Mouse (Mus musculus) midbrain, embryonic 15.5 days (tissue): ENCODE results near the gene Rpp21. TPM values are rescaled to one million over a fixed set of nuclear protein-coding genes. Genes with fewer than 3 reads are reported as not detected.
A peak's percentile ranks its signal among the peaks of the same experiment; 100 is the strongest.
"Not testable (repeated sequence)": the region's sequence is repeated elsewhere in the genome, so short reads cannot be mapped to it uniquely, and the experiment has no call there.

Source experiments
- ATAC-seq: fragments of 200-750 bp; cut with Nextera tagmentation; replicated peaks from 2 replicates; pipeline ENCODE4 v1.8.0; 2017; ENCODE audit warnings: moderate TSS enrichment
- H3K27ac ChIP-seq: fragments of 300-500 bp; sonication (generic); 2 replicates; pipeline ENCODE4 v1.5.1; 2015; ENCODE audit warnings: mild to moderate bottlenecking, inconsistent platforms
- H3K27me3 ChIP-seq: fragments of 300-500 bp; sonication (generic); replicated peaks from 2 replicates; pipeline ENCODE4 v1.6.1; 2015; ENCODE audit warnings: inconsistent platforms
- H3K36me3 ChIP-seq: fragments of 300-500 bp; sonication (generic); replicated peaks from 2 replicates; pipeline ENCODE4 v1.6.1; 2015; ENCODE audit warnings: inconsistent platforms
- H3K4me1 ChIP-seq: fragments of 300-500 bp; sonication (generic); 2 replicates; pipeline ENCODE4 v1.6.1; 2015; ENCODE audit warnings: inconsistent platforms
- H3K4me2 ChIP-seq: fragments of 300-500 bp; sonication (generic); 2 replicates; pipeline ENCODE4 v1.6.1; 2015; ENCODE audit warnings: inconsistent platforms, mild to moderate bottlenecking, moderate library complexity
- H3K4me3 ChIP-seq: fragments of 300-500 bp; sonication (generic); 2 replicates; pipeline ENCODE4 v1.5.1; 2015; ENCODE audit warnings: mild to moderate bottlenecking, inconsistent platforms
- H3K9ac ChIP-seq: fragments of 300-500 bp; sonication (generic); 2 replicates; pipeline ENCODE4 v1.6.1; 2015; ENCODE audit warnings: mild to moderate bottlenecking, inconsistent platforms
- H3K9me3 ChIP-seq: fragments of 300-500 bp; sonication (generic); 2 replicates; pipeline ENCODE4 v1.6.1; 2016; ENCODE audit warnings: inconsistent platforms
- WGBS: fragments of 180-500 bp; shearing (Covaris S2); methylation state at CpG from one replicate; pipeline ENCODE4 v1.1.7; 2015; ENCODE audit warnings: mixed read lengths; 5-methylcytosine and 5-hydroxymethylcytosine counted together
- polyA plus RNA-seq: library from polyadenylated mRNA; unstranded; fragments of >200 nt; fragmentation: Nextera tagmentation; extraction: Ambion mirVana; gene quantifications from 2 replicates; pipeline ENCODE4 v1.2.1, GENCODE M21; 2015

Rpp21 gene
- polyA plus RNA-seq, 1 experiment from 2014 or later = 138 TPM

DNA sequence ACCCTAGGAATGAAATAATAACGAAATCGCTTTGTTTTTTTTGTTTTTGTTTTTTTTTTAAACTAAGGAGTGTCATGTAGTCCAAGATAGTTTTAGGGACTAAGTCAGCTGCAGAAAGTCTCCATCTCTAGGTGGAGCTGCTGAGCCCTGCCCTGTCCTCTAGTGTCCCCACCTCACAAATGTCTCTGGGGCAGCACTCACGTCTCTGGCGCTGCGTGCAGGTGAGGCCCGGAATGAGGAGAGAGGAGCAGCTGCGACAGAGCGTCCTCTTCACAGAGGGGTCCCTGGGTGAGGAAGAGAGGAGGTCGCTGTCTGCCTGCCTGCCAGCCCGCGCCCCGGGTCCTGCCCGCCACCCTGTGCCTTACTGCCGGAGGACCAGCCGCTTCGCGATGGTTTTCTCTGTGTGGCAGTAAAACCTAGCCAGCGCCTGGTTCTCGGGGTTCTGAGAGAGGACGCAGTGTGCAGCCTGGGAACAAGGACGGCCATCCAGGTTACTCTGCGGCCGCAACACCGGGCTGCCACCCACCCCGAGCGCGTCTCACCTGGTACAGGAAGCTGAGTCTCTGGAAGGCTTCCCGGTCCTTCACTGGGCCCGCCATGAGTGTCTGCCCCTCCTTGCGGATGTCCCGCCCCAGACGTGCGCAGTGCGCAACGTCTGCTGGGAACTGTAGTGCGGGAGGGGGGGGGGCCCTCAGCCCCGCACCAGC, 475 bp downstream of the Rpp21 start:
- peak overlapping the region; percentile 64 for H3K4me3 ChIP-seq
- H3K9ac ChIP-seq = peak overlapping the region; percentile 89
- peaks cover 34% of the 10 kb centered on the region for H3K36me3 ChIP-seq
- peak; percentile 98 for ATAC-seq
- peak overlapping the region; percentile 53 for H3K4me2 ChIP-seq
- 0 out of 2 replicates have a peak, but pooled peaks cover 4% of the 10 kb centered on the region for H3K27me3 ChIP-seq
- peaks cover 10% of the 10 kb centered on the region for H3K4me1 ChIP-seq
- H3K27ac ChIP-seq = peak overlapping the region; percentile 85
- H3K9me3 ChIP-seq = no peaks in the 10 kb centered on the region
- WGBS = under 1% methylated on average over 37 of the region's 37 CpGs

GRCm38 (mm10) chr17:36253087-36253600, 4.7 kb downstream of the Rpp21 start:
- H3K4me1 ChIP-seq = peaks cover 10% of the 10 kb centered on the region
- H3K4me2 ChIP-seq = no peak overlapping the region
- H3K4me3 ChIP-seq = no peak overlapping the region
- no peak for ATAC-seq
- H3K27me3 ChIP-seq = peaks cover 17% of the 10 kb centered on the region
- no peaks in the 10 kb centered on the region for H3K9me3 ChIP-seq
- H3K27ac ChIP-seq = no peak overlapping the region
- H3K9ac ChIP-seq = no peak overlapping the region
- WGBS = 74% methylated on average over 6 of the region's 6 CpGs
- H3K36me3 ChIP-seq = no peaks in the 10 kb centered on the region

GRCm38 (mm10) chr17:36252250-36252876, 5.5 kb downstream of the Rpp21 start:
- no peak; the same call in 1 of the 2 replicates for ATAC-seq
- H3K4me2 ChIP-seq = peak overlapping the region; percentile 37
- WGBS = 12% methylated on average over 25 of the region's 25 CpGs
- H3K4me3 ChIP-seq = peak overlapping the region; percentile 18
- no peaks in the 10 kb centered on the region for H3K36me3 ChIP-seq
- no peak overlapping the region for H3K9ac ChIP-seq
- H3K9me3 ChIP-seq = no peaks in the 10 kb centered on the region
- peaks cover 19% of the 10 kb centered on the region for H3K27me3 ChIP-seq
- H3K27ac ChIP-seq = no peak overlapping the region
- peaks cover 7% of the 10 kb centered on the region for H3K4me1 ChIP-seq

GRCm38 (mm10) chr17:36248886-36249285, 9.0 kb downstream of the Rpp21 start:
- Histone ChIP-seq H3K9ac (no peak overlapping the region), H3K9me3 (no peaks in the 10 kb centered on the region), H3K4me3 (no peak overlapping the region), H3K4me1 (no peaks in the 10 kb centered on the region), H3K27me3 (peaks cover 19% of the 10 kb centered on the region), H3K36me3 (no peaks in the 10 kb centered on the region), H3K4me2 (peak overlapping the region; percentile 19; the same call in 1 of the 2 replicates), H3K27ac (no peak overlapping the region)
- ATAC-seq = no peak
- 32% methylated on average over 33 of the region's 33 CpGs for WGBS

DNA sequence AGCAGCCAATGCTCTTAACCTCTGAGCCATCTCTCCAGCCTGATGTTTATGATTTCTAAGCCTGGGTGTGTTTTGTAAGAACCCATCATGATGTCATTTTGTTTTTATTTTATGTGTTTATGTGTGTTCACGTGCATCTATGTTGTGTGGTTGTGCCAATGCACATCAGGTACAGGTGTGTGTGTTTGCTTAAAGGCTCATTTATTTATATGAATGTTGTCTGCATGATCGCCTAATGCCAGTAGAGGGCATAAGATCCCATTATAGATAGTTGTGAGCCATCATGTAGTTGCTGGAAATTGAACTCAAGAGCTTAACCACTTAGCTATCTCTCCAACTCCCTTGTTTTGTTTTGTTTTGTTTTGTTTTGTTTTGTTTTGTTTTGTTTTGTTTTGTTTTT, 12.1 kb downstream of the Rpp21 start:
- Histone ChIP-seq H3K27ac (no peak overlapping the region), H3K27me3 (peaks cover 15% of the 10 kb centered on the region), H3K4me3 (no peak overlapping the region), H3K4me1 (no peaks in the 10 kb centered on the region), H3K4me2 (no peak overlapping the region), H3K9me3 (no peaks in the 10 kb centered on the region), H3K36me3 (no peaks in the 10 kb centered on the region), H3K9ac (no peak overlapping the region)
- ATAC-seq = no peak
- 79% methylated on average over 2 of the region's 2 CpGs for WGBS

DNA sequence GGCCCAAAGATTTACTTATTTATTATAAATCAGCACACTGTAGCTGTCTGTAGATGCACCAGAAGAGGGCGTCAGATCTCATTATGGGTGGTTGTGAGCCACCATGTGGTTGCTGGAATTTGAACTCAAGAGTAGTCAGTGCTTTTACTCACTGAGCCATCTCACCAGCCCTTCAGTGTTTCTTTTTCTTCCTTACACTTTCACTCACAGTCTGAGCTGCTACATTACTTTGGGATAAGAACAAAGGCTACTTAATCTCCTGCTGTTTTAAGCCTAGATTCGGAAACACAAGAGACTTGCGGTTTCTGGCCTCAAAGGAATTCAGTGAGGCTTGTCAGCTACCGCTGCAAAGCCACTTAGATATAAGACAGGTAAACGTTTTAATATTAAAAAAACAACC, 13.8 kb downstream of the Rpp21 start:
- Histone ChIP-seq H3K27me3 (peaks cover 7% of the 10 kb centered on the region; the same call in 1 of the 2 replicates), H3K27ac (no peak overlapping the region), H3K4me1 (no peaks in the 10 kb centered on the region), H3K36me3 (no peaks in the 10 kb centered on the region), H3K4me2 (no peak overlapping the region), H3K4me3 (no peak overlapping the region), H3K9ac (no peak overlapping the region), H3K9me3 (no peaks in the 10 kb centered on the region)
- WGBS = 14% methylated on average over 5 of the region's 5 CpGs
- no peak for ATAC-seq

DNA sequence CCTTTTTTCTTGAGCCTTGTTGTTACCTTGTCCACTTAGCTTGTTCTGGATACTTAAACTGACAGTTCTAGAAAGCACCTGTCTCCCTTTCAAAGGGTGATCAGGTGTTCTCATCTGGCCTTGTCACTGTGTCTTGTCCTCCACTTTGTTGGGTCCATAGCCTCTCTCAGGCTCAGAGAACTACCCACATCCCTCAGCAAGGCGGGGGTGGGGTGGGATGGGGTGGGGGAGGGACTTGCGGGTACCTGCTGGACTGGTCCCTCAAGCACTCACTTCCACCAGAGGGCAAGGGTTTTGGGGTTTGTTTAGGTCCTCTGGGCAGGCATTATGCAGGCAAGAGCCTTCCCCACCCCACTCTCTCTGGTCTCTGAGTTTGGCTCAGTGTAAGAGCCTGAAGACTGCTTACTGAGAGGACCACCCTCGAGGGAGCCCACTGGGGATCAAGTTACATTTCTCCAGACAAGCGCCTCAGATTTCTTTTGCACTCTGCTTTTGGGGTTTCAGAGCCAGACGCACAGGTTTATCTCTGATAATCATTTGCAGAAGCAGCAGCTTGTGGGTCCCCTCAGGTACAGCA, 17.1 kb downstream of the Rpp21 start:
- H3K4me1 ChIP-seq = peaks cover 5% of the 10 kb centered on the region
- H3K36me3 ChIP-seq = no peaks in the 10 kb centered on the region
- no peak overlapping the region for H3K4me3 ChIP-seq
- H3K4me2 ChIP-seq = no peak overlapping the region
- ATAC-seq = no peak
- H3K27ac ChIP-seq = no peak overlapping the region
- H3K27me3 ChIP-seq = peaks cover 19% of the 10 kb centered on the region
- no peaks in the 10 kb centered on the region for H3K9me3 ChIP-seq
- no peak overlapping the region for H3K9ac ChIP-seq
- WGBS = 13% methylated on average over 5 of the region's 5 CpGs

DNA sequence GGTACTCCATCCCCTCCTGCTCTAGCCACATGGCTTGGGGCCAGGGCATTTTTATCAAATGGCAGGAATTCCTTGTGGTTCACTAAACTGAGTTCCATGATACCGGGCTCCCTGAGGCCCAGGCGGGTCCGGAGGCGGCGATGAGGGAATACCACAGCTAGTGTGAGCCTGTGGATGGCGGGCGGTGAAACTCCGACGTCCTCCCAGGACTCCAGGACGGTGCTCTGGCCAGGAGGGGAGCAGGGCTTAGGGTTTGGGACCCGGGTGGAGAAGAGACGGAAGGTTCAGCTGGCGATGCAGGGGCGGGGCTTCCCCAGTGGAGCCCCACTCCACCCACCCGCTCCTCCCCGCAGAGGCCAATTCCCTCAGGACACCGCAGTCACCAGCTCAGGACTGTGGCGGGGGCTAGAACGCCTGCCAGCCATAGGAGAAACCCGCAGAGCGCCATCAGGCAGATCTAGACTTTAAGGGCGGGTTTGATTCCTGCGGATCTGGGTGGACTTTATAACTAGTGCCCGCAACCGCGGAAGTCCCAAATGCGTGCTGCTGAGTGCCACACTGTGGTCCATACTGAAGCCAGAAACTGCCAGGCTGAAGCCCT, 20.4 kb downstream of the Rpp21 start:
- no peaks in the 10 kb centered on the region for H3K36me3 ChIP-seq
- peak overlapping the region; percentile 54 for H3K4me2 ChIP-seq
- H3K27me3 ChIP-seq = peaks cover 19% of the 10 kb centered on the region
- ATAC-seq = no peak; the same call in 1 of the 2 replicates
- H3K9me3 ChIP-seq = no peaks in the 10 kb centered on the region
- WGBS = 4% methylated on average over 27 of the region's 27 CpGs
- peak overlapping the region; percentile 26 for H3K4me3 ChIP-seq
- H3K4me1 ChIP-seq = peaks cover 5% of the 10 kb centered on the region
- H3K9ac ChIP-seq = peak overlapping the region; percentile 11; the same call in 1 of the 2 replicates
- no peak overlapping the region for H3K27ac ChIP-seq

GRCm38 (mm10) chr17:36235300-36235699, 22.6 kb downstream of the Rpp21 start:
- H3K9me3 ChIP-seq, H3K27ac ChIP-seq, H3K4me3 ChIP-seq, H3K4me1 ChIP-seq, H3K4me2 ChIP-seq, H3K9ac ChIP-seq, H3K36me3 ChIP-seq, ATAC-seq: not testable (repeated sequence)
- WGBS = 34% methylated on average over 9 of the region's 9 CpGs
- H3K27me3 ChIP-seq = peaks cover 24% of the 10 kb centered on the region

- no peak overlapping the region for H3K4me2 ChIP-seq
- peaks cover 5% of the 10 kb centered on the region for H3K4me1 ChIP-seq
- no peak overlapping the region for H3K27ac ChIP-seq
- H3K27me3 ChIP-seq = peaks cover 29% of the 10 kb centered on the region
- 80% methylated on average over 5 of the region's 5 CpGs for WGBS
- ATAC-seq = no peak
- H3K9me3 ChIP-seq = no peaks in the 10 kb centered on the region
- no peak overlapping the region for H3K9ac ChIP-seq
- no peak overlapping the region for H3K4me3 ChIP-seq
- no peaks in the 10 kb centered on the region for H3K36me3 ChIP-seq
These were observed 24.3 kb downstream of the Rpp21 start for GRCm38 (mm10) chr17:36233572-36233971.

DNA sequence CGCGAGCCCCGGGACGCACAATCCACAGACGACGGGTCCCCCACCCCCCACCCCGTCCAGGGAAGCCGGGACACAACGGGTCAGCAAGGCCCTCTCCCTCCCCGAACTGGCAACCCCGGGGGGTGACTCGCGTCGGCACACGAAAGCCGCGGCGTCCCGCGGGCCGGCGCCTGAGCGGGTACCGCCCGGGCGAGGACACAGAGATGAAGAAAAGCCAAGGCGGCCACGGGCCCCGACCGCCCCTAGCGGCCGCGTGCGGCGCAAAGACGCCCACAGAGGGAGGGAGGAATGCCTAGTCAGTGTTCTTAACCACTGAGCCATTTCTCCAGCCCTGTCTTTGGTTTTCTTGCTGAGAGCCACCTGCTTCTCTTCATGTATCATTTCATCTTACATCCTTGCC, 26.6 kb downstream of the Rpp21 start:
- no peak for ATAC-seq
- Histone ChIP-seq H3K4me2 (no peak overlapping the region), H3K36me3 (no peaks in the 10 kb centered on the region), H3K9me3 (no peaks in the 10 kb centered on the region), H3K27me3 (peaks cover 15% of the 10 kb centered on the region), H3K9ac (no peak overlapping the region), H3K4me3 (no peak overlapping the region), H3K4me1 (no peaks in the 10 kb centered on the region), H3K27ac (no peak overlapping the region)
- 8% methylated on average over 36 of the region's 36 CpGs for WGBS

GRCm38 (mm10) chr17:36229046-36229445, 28.8 kb downstream of the Rpp21 start:
- WGBS = 11% methylated on average over 5 of the region's 5 CpGs

More at GRCm38 (mm10) chr17:36229046-36229445, 28.8 kb downstream of the Rpp21 start:
- Histone ChIP-seq H3K9ac (no peak overlapping the region), H3K27me3 (peaks cover 28% of the 10 kb centered on the region), H3K4me3 (no peak overlapping the region), H3K27ac (no peak overlapping the region), H3K4me1 (no peaks in the 10 kb centered on the region), H3K9me3 (no peaks in the 10 kb centered on the region), H3K36me3 (no peaks in the 10 kb centered on the region), H3K4me2 (no peak overlapping the region)
- ATAC-seq = no peak
